Comparison of ENCODE assay signal across 9 mouse cellular contexts in the genomic region with DNA sequence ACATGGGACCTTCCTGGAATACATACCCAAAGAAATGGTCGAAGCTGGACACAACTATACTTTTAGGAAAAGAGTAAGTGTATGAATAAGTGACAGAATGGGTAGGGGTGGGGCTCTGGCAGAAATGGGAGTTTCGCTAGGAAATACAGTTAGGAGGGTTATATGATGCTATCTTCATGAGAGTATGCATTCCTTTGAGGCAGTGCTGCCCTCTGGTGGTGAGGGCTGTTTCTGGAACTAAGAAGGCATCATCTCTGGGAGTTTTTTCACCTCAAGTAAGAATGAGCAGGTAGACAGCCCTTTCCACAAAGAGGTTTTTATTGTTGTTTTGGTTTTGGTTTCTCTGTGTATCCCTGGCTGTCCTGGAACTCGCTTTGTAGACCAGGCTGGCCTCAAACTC. TPM values are rescaled to one million over a fixed set of nuclear protein-coding genes. Genes with fewer than 3 reads are reported as not detected.
DNase-seq lines count a peak whose midpoint lies in the region; ATAC-seq and TF ChIP-seq lines count a peak whose summit lies in the region.
"Had no signal": no experiment of that assay in that cellular context is flagged by ENCODE, and none has a peak within 500 bp of the region (broad histone marks: within the 10 kb centered on the region; RNA-seq: fewer than 3 reads in every experiment).

No protein-coding gene starts in this region.

- H3K4me2 ChIP-seq in kidney, postnatal 0 days (ENCODE audit: low read length), result no peak overlapping the region
- H3K4me2 ChIP-seq in liver, postnatal 0 days (ENCODE audit: low read depth, low read length), result no peak overlapping the region
- H3K4me2 ChIP-seq: hindbrain, embryonic 15.5 days had no signal

- no peak overlapping the region for H3K9ac ChIP-seq in ES-Bruce4 (ENCODE audit: low read depth, poor library complexity, severe bottlenecking)
- H3K9ac ChIP-seq in kidney, postnatal 0 days (ENCODE audit: low read depth, low read length), result no peak overlapping the region
- H3K9ac ChIP-seq in liver, postnatal 0 days (replicated peaks), result no peak overlapping the region
- H3K9ac ChIP-seq: hindbrain, embryonic 15.5 days had no signal

- peak; percentile 26 for TF ChIP-seq CTCF in ES-Bruce4 (IDR thresholded peaks at IDR 0.05; ENCODE audit: low read depth, low read length)
- TF ChIP-seq CTCF in kidney, postnatal 0 days (IDR thresholded peaks at IDR 0.05; ENCODE audit: low read depth), result peak; percentile 84
- peak; percentile 90 for TF ChIP-seq CTCF in liver, postnatal 0 days (IDR thresholded peaks at IDR 0.05; ENCODE audit: low read depth)

- no peaks in the 10 kb centered on the region for H3K4me1 ChIP-seq in ES-Bruce4 (ENCODE audit: control insufficient read depth, insufficient read depth, low read length)
- H3K4me1 ChIP-seq in kidney, postnatal 0 days (replicated peaks; ENCODE audit: insufficient read depth, low read length), result no peaks in the 10 kb centered on the region
- H3K4me1 ChIP-seq in liver, postnatal 0 days (ENCODE audit: insufficient read depth), result no peaks in the 10 kb centered on the region
- H3K4me1 ChIP-seq: hindbrain, embryonic 15.5 days had no signal

- TF ChIP-seq EP300 in ES-Bruce4 (IDR thresholded peaks at IDR 0.05; ENCODE audit: insufficient read depth, low read depth, low read length), result no peak
- no peak for TF ChIP-seq EP300 in liver, postnatal 0 days (IDR thresholded peaks at IDR 0.05; ENCODE audit: low read depth)

- DNase-seq in 416B (ENCODE audit: low read depth), result peak; percentile 81
- peak; percentile 70 for DNase-seq in c-Kit-positive CD71-positive TER-119-positive erythroid progenitor cells, embryonic 14.5 days (ENCODE audit: low spot score)
- peak; percentile 66 to 93 for DNase-seq in frontal cortex, adult 2 months (ENCODE audit: extremely low spot score in 1 of 2, low spot score in 1 of 2)
- peak; percentile 72 for DNase-seq in kidney, postnatal 0 days (ENCODE audit: low spot score)
- DNase-seq in liver, postnatal 0 days, result peak; percentile 80
- DNase-seq in right cerebral cortex, postnatal 10 days (ENCODE audit: low spot score in 2 of 2), result peak; percentile 77 to 85
- DNase-seq in urinary bladder, postnatal 36 days (ENCODE audit: low spot score in 2 of 2), result peak; percentile 57 to 75

- no peaks in the 10 kb centered on the region for H3K9me3 ChIP-seq in ES-Bruce4 (replicated peaks; ENCODE audit: control insufficient read depth, insufficient read depth, low read length, poor library complexity, severe bottlenecking)
- no peaks in the 10 kb centered on the region for H3K9me3 ChIP-seq in kidney, postnatal 0 days (replicated peaks; ENCODE audit: low read length)
- H3K9me3 ChIP-seq in liver, postnatal 0 days (ENCODE audit: low read length), result no peaks in the 10 kb centered on the region
- H3K9me3 ChIP-seq: hindbrain, embryonic 15.5 days had no signal

- WGBS in kidney, postnatal 0 days, result 30% methylated on average over 3 of the region's 3 CpGs
- 24% methylated on average over 3 of the region's 3 CpGs for WGBS in liver, postnatal 0 days (ENCODE audit: insufficient replicate concordance)

- H3K27me3 ChIP-seq in ES-Bruce4 (ENCODE audit: control insufficient read depth, insufficient read depth, low read length, poor library complexity, severe bottlenecking), result no peaks in the 10 kb centered on the region
- no peaks in the 10 kb centered on the region for H3K27me3 ChIP-seq in kidney, postnatal 0 days (ENCODE audit: insufficient read depth, low read length)
- H3K27me3 ChIP-seq in liver, postnatal 0 days (ENCODE audit: insufficient read depth, low read length), result no peaks in the 10 kb centered on the region
- H3K27me3 ChIP-seq: hindbrain, embryonic 15.5 days had no signal

- ATAC-seq in kidney, postnatal 0 days (replicated peaks; ENCODE audit: low FRiP score, low read depth), result no peak
- ATAC-seq in liver, postnatal 0 days, result no peak

- TF ChIP-seq POLR2A in ES-Bruce4 (IDR thresholded peaks at IDR 0.05; ENCODE audit: insufficient read depth, low read length), result no peak

- no peaks in the 10 kb centered on the region for H3K36me3 ChIP-seq in ES-Bruce4 (ENCODE audit: control insufficient read depth, insufficient read depth, low read length, poor library complexity, severe bottlenecking)
- peaks cover 28% of the 10 kb centered on the region for H3K36me3 ChIP-seq in kidney, postnatal 0 days (ENCODE audit: insufficient read depth, low read length)
- peaks cover 18% of the 10 kb centered on the region for H3K36me3 ChIP-seq in liver, postnatal 0 days (replicated peaks; ENCODE audit: insufficient read depth, low read length)

- no peak overlapping the region for H3K27ac ChIP-seq in ES-Bruce4 (ENCODE audit: insufficient read depth, low read length)
- H3K27ac ChIP-seq in kidney, postnatal 0 days, result no peak overlapping the region
- H3K27ac ChIP-seq in liver, postnatal 0 days (ENCODE audit: low read depth), result no peak overlapping the region
- H3K27ac ChIP-seq: hindbrain, embryonic 15.5 days had no signal

- H3K4me3 ChIP-seq in ES-Bruce4 (ENCODE audit: low read depth, low read length), result no peak overlapping the region
- no peak overlapping the region for H3K4me3 ChIP-seq in kidney, postnatal 0 days (replicated peaks; ENCODE audit: low read depth, low read length)
- H3K4me3 ChIP-seq in liver, postnatal 0 days (ENCODE audit: low read depth, low read length), result no peak overlapping the region
- H3K4me3 ChIP-seq: hindbrain, embryonic 15.5 days had no signal

RNA-seq across cellular contexts. Expression of a gene that starts 5.5 kb away (rescaled TPM):
- not detected in 2 replicates for polyA plus RNA-seq in ES-Bruce4 (2011; ENCODE audit: insufficient read depth, insufficient read length, low read depth, missing spikeins)
- not detected in 2 replicates for polyA plus RNA-seq in frontal cortex, adult 2 months (2012; rRNA removed)
- polyA plus RNA-seq in kidney, postnatal 0 days (2015; fragmentation: Nextera tagmentation; extraction: Ambion mirVana), result not detected in 2 replicates
- polyA plus RNA-seq in liver, postnatal 0 days (2015; fragmentation: Nextera tagmentation; extraction: Ambion mirVana), result not detected in 2 replicates
- polyA plus RNA-seq: hindbrain, embryonic 15.5 days had no signal

RNA-seq across cellular contexts. Expression of a gene that starts 19.4 kb away (rescaled TPM):
- 33.7 and 41.1 TPM in 2 replicates for polyA plus RNA-seq in ES-Bruce4 (2011; ENCODE audit: insufficient read depth, insufficient read length, low read depth, missing spikeins)
- 49.2 and 50.3 TPM in 2 replicates for polyA plus RNA-seq in frontal cortex, adult 2 months (2012; rRNA removed)
- polyA plus RNA-seq in kidney, postnatal 0 days (2015; fragmentation: Nextera tagmentation; extraction: Ambion mirVana), result 66.2 and 66.3 TPM in 2 replicates
- polyA plus RNA-seq in liver, postnatal 0 days (2015; fragmentation: Nextera tagmentation; extraction: Ambion mirVana), result 26.0 and 27.3 TPM in 2 replicates

RNA-seq across cellular contexts. Expression of a gene that starts 30.7 kb away (rescaled TPM):
- 0.33 and 0.40 TPM in 2 replicates for polyA plus RNA-seq in ES-Bruce4 (2011; ENCODE audit: insufficient read depth, insufficient read length, low read depth, missing spikeins)
- not detected in 2 replicates for polyA plus RNA-seq in frontal cortex, adult 2 months (2012; rRNA removed)
- not detected in 2 replicates for polyA plus RNA-seq in kidney, postnatal 0 days (2015; fragmentation: Nextera tagmentation; extraction: Ambion mirVana)
- polyA plus RNA-seq in liver, postnatal 0 days (2015; fragmentation: Nextera tagmentation; extraction: Ambion mirVana), result not detected in 2 replicates
- polyA plus RNA-seq: hindbrain, embryonic 15.5 days had no signal

RNA-seq across cellular contexts. Expression of a gene that starts 35.6 kb away (rescaled TPM):
- polyA plus RNA-seq in ES-Bruce4 (2011; ENCODE audit: insufficient read depth, insufficient read length, low read depth, missing spikeins), result 24.1 and 30.9 TPM in 2 replicates
- 33.4 and 33.9 TPM in 2 replicates for polyA plus RNA-seq in frontal cortex, adult 2 months (2012; rRNA removed)
- polyA plus RNA-seq in kidney, postnatal 0 days (2015; fragmentation: Nextera tagmentation; extraction: Ambion mirVana), result 60.1 and 72.0 TPM in 2 replicates
- polyA plus RNA-seq in liver, postnatal 0 days (2015; fragmentation: Nextera tagmentation; extraction: Ambion mirVana), result 38.1 and 39.5 TPM in 2 replicates

Comparison
In these comparisons a context has a peak if more than half of its experiments do, and no peak if none do; other contexts are left out.
1. CTCF ChIP-seq: peak in every context shown above with its lines; median percentile 90 in liver, postnatal 0 days; 84 in kidney, postnatal 0 days; 26 in ES-Bruce4.